Mouse (Mus musculus) G1E (cell line): ENCODE measurements around the gene Cep78.

Experiments used
- CTCF ChIP-seq: IDR thresholded peaks from 2 replicates; pipeline ENCODE4 v1.5.1; 2012; ENCODE audit warnings: low read depth, low read length, inconsistent platforms, mixed read lengths
- GATA1 ChIP-seq: IDR thresholded peaks from 2 replicates; pipeline ENCODE4 v1.6.1; 2012; ENCODE audit warnings: borderline replicate concordance, low read length, inconsistent platforms, mixed read lengths
- TAL1 ChIP-seq: conservative IDR thresholded peaks from 2 replicates; pipeline ENCODE4 v1.6.1; 2012; ENCODE audit warnings: low read depth, low read length, inconsistent platforms, mixed read lengths

DNA sequence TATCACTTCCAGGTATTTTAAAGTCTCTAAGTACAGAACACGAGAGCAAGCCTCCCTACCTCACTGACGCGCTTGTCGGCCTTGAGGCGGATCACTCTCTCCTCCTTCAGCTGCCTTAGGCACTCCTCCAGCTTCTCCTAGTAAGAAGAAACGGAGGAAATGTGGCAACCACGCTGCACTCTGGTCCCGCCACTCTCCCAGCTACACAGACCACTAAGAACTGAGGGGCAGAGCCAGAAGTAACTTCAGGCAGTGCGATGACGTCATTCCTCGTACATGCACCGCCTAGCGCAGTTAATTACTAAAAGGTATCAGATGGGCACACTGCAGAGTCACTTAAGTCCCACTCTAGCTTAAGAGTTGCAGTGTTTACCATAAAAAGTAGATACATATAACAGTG is 22.5 kb downstream of the Cep78 start:
- no peak for TF ChIP-seq CTCF
- TF ChIP-seq GATA1: no peak
- no peak for TF ChIP-seq TAL1
